28 mouse cellular contexts compared by ENCODE assay signal in genomic region chr12:71427974-71428373, GRCm38 (mm10).
"Had no signal": no experiment of that assay in that cellular context is flagged by ENCODE, and none has a peak within 500 bp of the region (broad histone marks: within the 10 kb centered on the region; RNA-seq: fewer than 3 reads in every experiment).

No protein-coding gene starts in this region.

- DNase-seq: cerebellum, adult 2 months; cerebellum, adult 8-10 months; cerebellum, adult 9-10 months; cerebellum, adult 9-11 months; cerebellum, postnatal 10 days; cerebellum, postnatal 14 days; cerebellum, postnatal 25 days; cerebellum, postnatal 36 days; embryo, embryonic 11 days; forebrain, postnatal 0 days; gastrocnemius, adult 2 months; gastrocnemius, postnatal 10 days; gastrocnemius, postnatal 14 days; gastrocnemius, postnatal 25 days; gastrocnemius, postnatal 36 days; heart, adult 11 months; heart, adult 18-20 months had no signal

- H3K4me3 ChIP-seq: embryonic facial prominence, embryonic 10.5 days; embryonic facial prominence, embryonic 12.5 days; embryonic facial prominence, embryonic 13.5 days; embryonic facial prominence, embryonic 15.5 days; erythroblast, embryonic 14.5 days; forebrain, embryonic 10.5 days; forebrain, embryonic 12.5 days; forebrain, embryonic 13.5 days; forebrain, embryonic 15.5 days; gastrocnemius, adult 2 months had no signal

- H3K27ac ChIP-seq: embryonic facial prominence, embryonic 10.5 days; embryonic facial prominence, embryonic 12.5 days; embryonic facial prominence, embryonic 13.5 days; embryonic facial prominence, embryonic 15.5 days; forebrain, embryonic 10.5 days; forebrain, embryonic 13.5 days; forebrain, embryonic 15.5 days; gastrocnemius, adult 2 months had no signal

- H3K36me3 ChIP-seq: embryonic facial prominence, embryonic 10.5 days; embryonic facial prominence, embryonic 12.5 days; embryonic facial prominence, embryonic 13.5 days; embryonic facial prominence, embryonic 15.5 days; forebrain, embryonic 10.5 days; forebrain, embryonic 12.5 days; forebrain, embryonic 15.5 days had no signal

- ATAC-seq: forebrain, embryonic 13.5 days; forebrain, embryonic 14.5 days; forebrain, embryonic 15.5 days; forebrain, embryonic 16.5 days; forebrain, postnatal 0 days had no signal

- H3K4me1 ChIP-seq: embryonic facial prominence, embryonic 15.5 days had no signal

- H3K9ac ChIP-seq: embryonic facial prominence, embryonic 12.5 days; embryonic facial prominence, embryonic 13.5 days; embryonic facial prominence, embryonic 15.5 days; forebrain, embryonic 12.5 days; forebrain, embryonic 13.5 days; forebrain, embryonic 15.5 days; forebrain, postnatal 0 days had no signal

- H3K4me2 ChIP-seq: embryonic facial prominence, embryonic 12.5 days; embryonic facial prominence, embryonic 13.5 days; embryonic facial prominence, embryonic 15.5 days; forebrain, embryonic 12.5 days; forebrain, embryonic 13.5 days; forebrain, embryonic 15.5 days had no signal

- H3K9me3 ChIP-seq: embryonic facial prominence, embryonic 10.5 days; embryonic facial prominence, embryonic 12.5 days; embryonic facial prominence, embryonic 13.5 days; embryonic facial prominence, embryonic 15.5 days; forebrain, embryonic 10.5 days; forebrain, embryonic 12.5 days; forebrain, embryonic 13.5 days; forebrain, embryonic 15.5 days had no signal

- H3K27me3 ChIP-seq: embryonic facial prominence, embryonic 12.5 days; embryonic facial prominence, embryonic 13.5 days; embryonic facial prominence, embryonic 15.5 days; forebrain, embryonic 13.5 days; forebrain, embryonic 15.5 days had no signal
